Mouse (Mus musculus) embryonic facial prominence, embryonic 15.5 days (tissue): Measurements from ENCODE around the gene Acss2. TPM values are rescaled to one million over a fixed set of nuclear protein-coding genes. Genes with fewer than 3 reads are reported as not detected.
"Not testable (repeated sequence)": the region's sequence is repeated elsewhere in the genome, so short reads cannot be mapped to it uniquely, and the experiment has no call there.

ENCODE experiments used
- ATAC-seq: fragments of 200-750 bp; cut with Nextera tagmentation; 2 replicates; pipeline ENCODE4 v1.8.0; 2017; ENCODE audit warnings: low read depth, moderate TSS enrichment; ENCODE audit not compliant: insufficient number of reproducible peaks, low FRiP score, low TSS enrichment
- H3K27ac ChIP-seq: fragments of 300-500 bp; sonication (generic); replicated peaks from 2 replicates; pipeline ENCODE4 v1.5.1; 2015; ENCODE audit warnings: mild to moderate bottlenecking, inconsistent platforms
- H3K27me3 ChIP-seq: fragments of 300-500 bp; sonication (generic); 2 replicates; pipeline ENCODE4 v1.6.1; 2015; ENCODE audit warnings: inconsistent platforms
- H3K36me3 ChIP-seq: fragments of 300-500 bp; sonication (generic); 2 replicates; pipeline ENCODE4 v1.6.1; 2015; ENCODE audit warnings: mild to moderate bottlenecking, inconsistent platforms
- H3K4me1 ChIP-seq: fragments of 300-500 bp; sonication (generic); 2 replicates; pipeline ENCODE4 v1.6.1; 2015; ENCODE audit warnings: inconsistent platforms
- H3K4me2 ChIP-seq: fragments of 300-500 bp; sonication (generic); replicated peaks from 2 replicates; pipeline ENCODE4 v1.6.1; 2015; ENCODE audit warnings: mild to moderate bottlenecking, inconsistent platforms
- H3K4me3 ChIP-seq: fragments of 300-500 bp; sonication (generic); replicated peaks from 2 replicates; pipeline ENCODE4 v1.5.1; 2015; ENCODE audit warnings: mild to moderate bottlenecking, inconsistent platforms
- H3K9ac ChIP-seq: fragments of 300-500 bp; sonication (generic); 2 replicates; pipeline ENCODE4 v1.6.1; 2015; ENCODE audit warnings: inconsistent platforms
- H3K9me3 ChIP-seq: fragments of 300-500 bp; sonication (generic); replicated peaks from 2 replicates; pipeline ENCODE4 v1.6.1; 2016; ENCODE audit warnings: inconsistent platforms
- WGBS: fragments of 180-500 bp; shearing (Covaris S2); methylation state at CpG from one replicate; pipeline ENCODE4 v1.1.7; 2015; 5-methylcytosine and 5-hydroxymethylcytosine counted together
- polyA plus RNA-seq: library from polyadenylated mRNA; unstranded; fragments of >200 nt; fragmentation: Nextera tagmentation; extraction: Ambion mirVana; gene quantifications from 2 replicates; pipeline ENCODE4 v1.2.1, GENCODE M21; 2015

Gene Acss2
- polyA plus RNA-seq, 1 experiment from 2014 or later, result 14.9 TPM

- H3K4me3 ChIP-seq, result peak within 1 kb of the TSS; percentile 70
- ATAC-seq, result peak; percentile 91
- no peaks in the 10 kb centered on the region for H3K9me3 ChIP-seq
- no peaks in the 10 kb centered on the region for H3K36me3 ChIP-seq
- under 1% methylated on average over 53 of the region's 53 CpGs for WGBS
- H3K4me1 ChIP-seq, result peaks cover 10% of the 10 kb centered on the region
- H3K27me3 ChIP-seq, result no peaks in the 10 kb centered on the region
- peak within 1 kb of the TSS; percentile 65 for H3K9ac ChIP-seq
- H3K27ac ChIP-seq, result peak within 1 kb of the TSS; percentile 82
- H3K4me2 ChIP-seq, result peak within 1 kb of the TSS; percentile 68
These were observed 74.5 kb downstream of the Acss2 start, which contains the start of gene Gss for GRCm38 (mm10) chr2:155592137-155592853. Gene Gss, minus strand, starts transcription at chr2:155592810.

- peak overlapping the region; percentile 65 for H3K9ac ChIP-seq
- H3K4me3 ChIP-seq, result peak overlapping the region; percentile 70
- peak; percentile 23; the same call in 1 of the 2 replicates for ATAC-seq
- H3K9me3 ChIP-seq, result no peaks in the 10 kb centered on the region
- H3K27ac ChIP-seq, result peak overlapping the region; percentile 55; the same call in 1 of the 2 replicates
- no peaks in the 10 kb centered on the region for H3K36me3 ChIP-seq
- peak overlapping the region; percentile 68 for H3K4me2 ChIP-seq
- WGBS, result 2% methylated on average over 9 of the region's 9 CpGs
- H3K4me1 ChIP-seq, result peaks cover 10% of the 10 kb centered on the region
- no peaks in the 10 kb centered on the region for H3K27me3 ChIP-seq
These were observed 75.1 kb downstream of the Acss2 start for GRCm38 (mm10) chr2:155592854-155593283.

- no peak for ATAC-seq
- H3K4me3 ChIP-seq, result no peak overlapping the region
- no peak overlapping the region for H3K27ac ChIP-seq
These were observed 77.8 kb downstream of the Acss2 start for GRCm38 (mm10) chr2:155595516-155595915.

DNA sequence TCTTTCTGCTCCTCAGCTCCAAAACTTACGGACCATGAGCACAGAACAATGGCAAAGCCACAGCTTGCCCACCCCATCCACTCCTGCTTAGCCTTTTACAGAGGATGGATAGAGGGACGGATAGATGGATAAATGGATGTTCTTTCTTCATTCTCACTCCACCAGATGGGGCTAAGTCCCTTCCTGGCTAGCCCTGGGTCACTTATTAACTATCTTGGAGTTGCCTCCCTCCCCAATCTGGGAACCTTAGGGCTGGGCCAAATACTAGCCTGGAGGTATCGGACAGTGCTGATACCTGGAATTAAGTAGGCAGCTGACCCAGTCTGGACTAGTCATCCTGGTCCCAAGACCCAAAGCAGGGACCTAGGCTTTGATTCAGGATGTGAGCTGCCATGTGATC, 86.0 kb downstream of the Acss2 start:
- H3K4me1 ChIP-seq, result no peaks in the 10 kb centered on the region
- no peak overlapping the region for H3K9ac ChIP-seq
- no peaks in the 10 kb centered on the region for H3K9me3 ChIP-seq
- H3K27ac ChIP-seq, result no peak overlapping the region
- no peaks in the 10 kb centered on the region for H3K27me3 ChIP-seq
- no peak overlapping the region for H3K4me2 ChIP-seq
- H3K36me3 ChIP-seq, result no peaks in the 10 kb centered on the region
- H3K4me3 ChIP-seq, result no peak overlapping the region
- 0 out of 2 replicates have a peak, but pooled peaks have one; percentile 48 for ATAC-seq
- 73% methylated on average over 3 of the region's 3 CpGs for WGBS

More at GRCm38 (mm10) chr2:155595516-155595915, 77.8 kb downstream of the Acss2 start:
- WGBS, result 83% methylated on average over 6 of the region's 6 CpGs
- Histone ChIP-seq H3K4me1 (peaks cover 10% of the 10 kb centered on the region), H3K9ac (no peak overlapping the region), H3K4me2 (no peak overlapping the region), H3K27me3 (no peaks in the 10 kb centered on the region), H3K36me3 (no peaks in the 10 kb centered on the region), H3K9me3 (no peaks in the 10 kb centered on the region)

GRCm38 (mm10) chr2:155604560-155605235, 87.0 kb downstream of the Acss2 start:
- 21% methylated on average over 10 of the region's 10 CpGs for WGBS
- 0 out of 2 replicates have a peak, but pooled peaks have one; percentile 27 for ATAC-seq
- no peaks in the 10 kb centered on the region for H3K27me3 ChIP-seq
- no peaks in the 10 kb centered on the region for H3K9me3 ChIP-seq
- H3K4me1 ChIP-seq, result no peaks in the 10 kb centered on the region
- no peak overlapping the region for H3K27ac ChIP-seq
- H3K36me3 ChIP-seq, result no peaks in the 10 kb centered on the region
- no peak overlapping the region for H3K4me2 ChIP-seq
- no peak overlapping the region for H3K4me3 ChIP-seq
- H3K9ac ChIP-seq, result no peak overlapping the region

- not testable (repeated sequence) for H3K27ac ChIP-seq, H3K36me3 ChIP-seq, H3K9ac ChIP-seq, H3K4me2 ChIP-seq, H3K27me3 ChIP-seq, H3K4me1 ChIP-seq, H3K9me3 ChIP-seq, H3K4me3 ChIP-seq, ATAC-seq
- 77% methylated on average over 4 of the region's 4 CpGs for WGBS
These were observed 87.5 kb downstream of the Acss2 start for GRCm38 (mm10) chr2:155605236-155605589.

GRCm38 (mm10) chr2:155606360-155606759, 88.6 kb downstream of the Acss2 start:
- peak; percentile 41 for ATAC-seq
- 82% methylated on average over 4 of the region's 4 CpGs for WGBS
- no peaks in the 10 kb centered on the region for H3K9me3 ChIP-seq

GRCm38 (mm10) chr2:155610978-155611377, 93.2 kb downstream of the Acss2 start, which contains the start of gene Myh7b:
Gene Myh7b, plus strand, starts transcription at chr2:155611212.
- WGBS, result 39% methylated on average over 4 of the region's 4 CpGs
- no peaks in the 10 kb centered on the region for H3K36me3 ChIP-seq
- no peak within 1 kb of the TSS for H3K4me2 ChIP-seq
- H3K27me3 ChIP-seq, result peaks cover 8% of the 10 kb centered on the region; the same call in 1 of the 2 replicates
- no peak within 1 kb of the TSS for H3K4me3 ChIP-seq
- H3K9ac ChIP-seq, result no peak within 1 kb of the TSS
- no peak within 1 kb of the TSS for H3K27ac ChIP-seq
- H3K9me3 ChIP-seq, result no peaks in the 10 kb centered on the region
- no peak for ATAC-seq
- peaks cover 12% of the 10 kb centered on the region for H3K4me1 ChIP-seq

More at GRCm38 (mm10) chr2:155606360-155606759, 88.6 kb downstream of the Acss2 start:
- Histone ChIP-seq H3K27me3 (no peaks in the 10 kb centered on the region), H3K36me3 (no peaks in the 10 kb centered on the region), H3K27ac (no peak overlapping the region), H3K4me2 (no peak overlapping the region), H3K4me3 (no peak overlapping the region), H3K4me1 (no peaks in the 10 kb centered on the region), H3K9ac (no peak overlapping the region)

DNA sequence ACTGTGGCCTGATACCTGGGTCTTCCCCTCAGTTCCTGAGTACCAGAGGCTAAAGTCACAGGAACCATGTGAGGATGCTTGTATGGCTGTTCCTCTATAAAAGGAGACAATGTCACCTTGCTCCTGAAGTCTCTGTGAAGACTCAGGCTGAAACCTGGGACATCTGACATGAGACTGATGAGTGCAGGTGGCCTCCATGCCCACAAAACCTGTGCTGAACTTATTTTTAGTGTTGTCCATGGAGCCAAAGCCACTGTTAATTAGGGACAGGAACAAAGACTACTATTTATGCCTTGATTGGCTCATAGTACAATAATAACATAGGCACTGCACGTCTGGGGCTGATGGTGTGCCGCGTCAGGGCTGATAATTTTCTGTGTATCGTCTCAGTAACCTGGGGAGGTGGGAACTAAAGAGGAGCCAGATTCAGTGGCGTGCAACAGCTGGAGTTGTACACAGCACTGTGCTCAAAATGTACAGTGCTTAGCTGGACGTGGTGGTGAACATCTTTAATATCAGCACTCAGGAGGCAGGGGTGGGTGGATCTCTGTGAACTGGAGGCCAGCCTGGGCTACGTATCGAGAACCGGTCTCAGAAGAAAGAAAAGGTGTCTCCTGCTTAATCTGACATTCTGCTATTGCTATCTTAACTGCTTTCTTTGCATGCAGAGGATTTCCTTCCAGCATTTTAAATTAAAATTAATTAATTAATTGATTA, 94.2 kb downstream of the Acss2 start:
- Histone ChIP-seq H3K4me2 (no peak overlapping the region), H3K4me1 (peaks cover 12% of the 10 kb centered on the region), H3K9me3 (no peaks in the 10 kb centered on the region), H3K27me3 (peaks cover 8% of the 10 kb centered on the region; the same call in 1 of the 2 replicates), H3K36me3 (no peaks in the 10 kb centered on the region), H3K4me3 (no peak overlapping the region), H3K27ac (no peak overlapping the region), H3K9ac (no peak overlapping the region)
- no peak for ATAC-seq
- 81% methylated on average over 9 of the region's 9 CpGs for WGBS

DNA sequence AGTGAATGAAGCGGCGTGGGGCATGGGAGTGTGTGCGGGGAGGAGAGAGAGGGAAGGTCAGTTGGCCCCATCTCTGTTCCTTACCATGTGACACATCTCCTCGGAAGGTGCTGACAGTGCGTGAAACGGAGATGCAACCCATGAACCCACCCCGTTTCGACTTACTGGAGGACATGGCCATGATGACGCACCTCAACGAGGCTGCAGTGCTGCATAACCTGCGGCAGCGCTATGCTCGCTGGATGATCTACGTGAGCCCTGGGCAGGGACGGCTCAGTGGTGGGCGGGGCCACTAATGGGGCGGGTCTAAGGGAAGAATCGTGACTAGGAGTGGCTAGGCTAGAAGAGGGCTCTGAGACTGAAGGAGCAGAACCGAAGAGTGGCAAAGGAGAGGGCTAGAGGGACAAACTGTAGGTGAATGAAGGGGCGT, 95.6 kb downstream of the Acss2 start:
- Histone ChIP-seq H3K9ac (no peak overlapping the region), H3K27ac (no peak overlapping the region), H3K4me2 (peak overlapping the region; percentile 56), H3K4me3 (peak overlapping the region; percentile 37), H3K27me3 (peaks cover 8% of the 10 kb centered on the region; the same call in 1 of the 2 replicates), H3K4me1 (peaks cover 12% of the 10 kb centered on the region), H3K36me3 (no peaks in the 10 kb centered on the region), H3K9me3 (no peaks in the 10 kb centered on the region)
- peak; percentile 85 for ATAC-seq
- WGBS, result 3% methylated on average over 20 of the region's 20 CpGs

GRCm38 (mm10) chr2:155613953-155614352, 96.2 kb downstream of the Acss2 start:
- H3K4me3 ChIP-seq, result no peak overlapping the region
- H3K4me2 ChIP-seq, result peak overlapping the region; percentile 56
- no peak for ATAC-seq
- H3K9me3 ChIP-seq, result no peaks in the 10 kb centered on the region
- H3K36me3 ChIP-seq, result no peaks in the 10 kb centered on the region
- H3K27me3 ChIP-seq, result peaks cover 8% of the 10 kb centered on the region; the same call in 1 of the 2 replicates
- no peak overlapping the region for H3K9ac ChIP-seq
- no peak overlapping the region for H3K27ac ChIP-seq
- WGBS, result 74% methylated on average over 8 of the region's 8 CpGs
- peaks cover 12% of the 10 kb centered on the region for H3K4me1 ChIP-seq
